Mouse (Mus musculus) myocyte (in vitro differentiated cells): ENCODE measurements at regions not wholly inside any gene's neighbourhood (a gene's known extent, or its start where the extent isn't known, plus 50 kb on each side); places are given as distances from the start of the nearest gene placed in this dataset.

Source experiments
- H3K27me3 ChIP-seq: one replicate; pipeline ENCODE4 v1.6.1; 2011; ENCODE audit not compliant: control insufficient read depth, insufficient read depth, insufficient read length
- H3K36me3 ChIP-seq: one replicate; pipeline ENCODE4 v1.6.1; 2011; ENCODE audit not compliant: control insufficient read depth, insufficient read depth
- H3K4me2 ChIP-seq: one replicate; pipeline ENCODE4 v1.6.1; 2011; ENCODE audit warnings: low read depth, control low read depth
- H3K4me3 ChIP-seq: one replicate; pipeline ENCODE4 v1.5.1; 2011; ENCODE audit warnings: mild to moderate bottlenecking, control low read depth, moderate library complexity
- H3K79me2 ChIP-seq: one replicate; pipeline ENCODE4 v1.6.1; 2011; ENCODE audit not compliant: control insufficient read depth, insufficient read depth
- H3ac ChIP-seq: one replicate; pipeline ENCODE4 v1.6.1; 2011; ENCODE audit not compliant: control insufficient read depth, insufficient read length
- CEBPB ChIP-seq: IDR thresholded peaks from 2 replicates; pipeline ENCODE4 v1.6.1; 2011; ENCODE audit warnings: mild to moderate bottlenecking, moderate library complexity; ENCODE audit not compliant: poor library complexity, insufficient read depth, severe bottlenecking
- E2F4 ChIP-seq: IDR thresholded peaks from one replicate; pipeline ENCODE4 v1.6.1; 2011; ENCODE audit warnings: mild to moderate bottlenecking, control low read depth, moderate library complexity; ENCODE audit not compliant: insufficient read depth
- MAX ChIP-seq: IDR thresholded peaks from one replicate; pipeline ENCODE4 v1.6.1; 2011; ENCODE audit warnings: low read depth, mild to moderate bottlenecking, control low read depth
- MYOD1 ChIP-seq, 3 experiments: IDR thresholded peaks; one replicate each; pipeline ENCODE4 v1.6.1; 2011; ENCODE audit warnings: control low read depth in 2 of 3, low read depth in 2 of 3, mild to moderate bottlenecking in 2 of 3, moderate library complexity in 1 of 3; ENCODE audit not compliant: insufficient read length in 2 of 3, control insufficient read depth in 1 of 3
- MYOG ChIP-seq, 3 experiments: IDR thresholded peaks; one replicate each; pipeline ENCODE4 v1.6.1; 2011; ENCODE audit warnings: control low read depth in 2 of 3, low read depth in 2 of 3, mild to moderate bottlenecking in 2 of 3; ENCODE audit not compliant: insufficient read length in 2 of 3, control insufficient read depth in 1 of 3, insufficient read depth in 1 of 3
- POLR2A ChIP-seq: IDR thresholded peaks from one replicate; pipeline ENCODE4 v1.6.1; 2011; ENCODE audit warnings: low read depth, mild to moderate bottlenecking, control low read depth, moderate library complexity; ENCODE audit not compliant: insufficient read length
- POLR2AphosphoS2 ChIP-seq: IDR thresholded peaks from one replicate; pipeline ENCODE4 v1.6.1; 2011; ENCODE audit warnings: low read depth, control low read depth; ENCODE audit not compliant: insufficient read length
- REST ChIP-seq: IDR thresholded peaks from one replicate; pipeline ENCODE4 v1.6.1; 2011; ENCODE audit warnings: mild to moderate bottlenecking, control low read depth, moderate library complexity; ENCODE audit not compliant: insufficient read depth, insufficient read length
- SRF ChIP-seq: IDR thresholded peaks from one replicate; pipeline ENCODE4 v1.6.1; 2011; ENCODE audit warnings: low read depth; ENCODE audit not compliant: control insufficient read depth, insufficient read length
- TCF12 ChIP-seq: IDR thresholded peaks from one replicate; pipeline ENCODE4 v1.6.1; 2011; ENCODE audit warnings: mild to moderate bottlenecking, control low read depth; ENCODE audit not compliant: poor library complexity, insufficient read depth, severe bottlenecking
- TCF3 ChIP-seq: IDR thresholded peaks from one replicate; pipeline ENCODE4 v1.6.1; 2011; ENCODE audit warnings: low read depth, control low read depth; ENCODE audit not compliant: insufficient read length
- USF1 ChIP-seq: IDR thresholded peaks from one replicate; pipeline ENCODE4 v1.6.1; 2011; ENCODE audit warnings: low read depth, mild to moderate bottlenecking, control low read depth, moderate library complexity

GRCm38 (mm10) chr17:9882639-9883226 lies 213.2 kb upstream of the Pabpc6 start:
- H3K4me3 ChIP-seq, result no peak overlapping the region

GRCm38 (mm10) chr17:9879556-9880206 lies 210.2 kb upstream of the Pabpc6 start:
- Histone ChIP-seq H3K4me3 (no peak overlapping the region), H3K79me2 (no peaks in the 10 kb centered on the region), H3K27me3 (no peaks in the 10 kb centered on the region), H3K4me2 (no peak overlapping the region), H3K36me3 (no peaks in the 10 kb centered on the region), H3ac (no peak overlapping the region)
- TF ChIP-seq USF1 (no peak), TCF12 (no peak), CEBPB (no peak), MYOD1 (IDR thresholded peaks at IDR 0.05; ENCODE audit: control insufficient read depth in 1 of 3, insufficient read length in 2 of 3, low read depth in 2 of 3) (no peak), TCF3 (no peak), MAX (no peak), SRF (no peak), POLR2A (no peak), MYOG (IDR thresholded peaks at IDR 0.05; ENCODE audit: control insufficient read depth in 1 of 3, insufficient read depth in 1 of 3, insufficient read length in 2 of 3, low read depth in 2 of 3) (no peak), POLR2AphosphoS2 (no peak), E2F4 (no peak), REST (no peak)

More at GRCm38 (mm10) chr17:9882639-9883226, 213.2 kb upstream of the Pabpc6 start:
- H3K79me2 ChIP-seq, result no peaks in the 10 kb centered on the region
- TF ChIP-seq REST (no peak), POLR2AphosphoS2 (no peak), E2F4 (no peak), TCF12 (no peak), POLR2A (no peak), MYOG (IDR thresholded peaks at IDR 0.05; ENCODE audit: control insufficient read depth in 1 of 3, insufficient read depth in 1 of 3, insufficient read length in 2 of 3, low read depth in 2 of 3) (no peak), TCF3 (no peak), MYOD1 (IDR thresholded peaks at IDR 0.05; ENCODE audit: control insufficient read depth in 1 of 3, insufficient read length in 2 of 3, low read depth in 2 of 3) (no peak), CEBPB (no peak)
- H3K27me3 ChIP-seq, result no peaks in the 10 kb centered on the region
- H3K4me2 ChIP-seq, result no peak overlapping the region
- no peak overlapping the region for H3ac ChIP-seq
- no peaks in the 10 kb centered on the region for H3K36me3 ChIP-seq

- no peaks in the 10 kb centered on the region for H3K36me3 ChIP-seq
- no peak overlapping the region for H3K4me2 ChIP-seq
- no peak overlapping the region for H3ac ChIP-seq
- no peak overlapping the region for H3K4me3 ChIP-seq
- no peaks in the 10 kb centered on the region for H3K79me2 ChIP-seq
- no peak for TF ChIP-seq MAX
- no peak for TF ChIP-seq CEBPB
- TF ChIP-seq REST, result no peak
- TF ChIP-seq MYOG (IDR thresholded peaks at IDR 0.05; ENCODE audit: control insufficient read depth in 1 of 3, insufficient read depth in 1 of 3, insufficient read length in 2 of 3, low read depth in 2 of 3), result no peak
- TF ChIP-seq E2F4, result no peak
- TF ChIP-seq MYOD1 (IDR thresholded peaks at IDR 0.05; ENCODE audit: control insufficient read depth in 1 of 3, insufficient read length in 2 of 3, low read depth in 2 of 3), result no peak
- no peak for TF ChIP-seq POLR2AphosphoS2
- no peak for TF ChIP-seq SRF
- TF ChIP-seq TCF3, result no peak
- no peaks in the 10 kb centered on the region for H3K27me3 ChIP-seq
Observed at GRCm38 (mm10) chr17:9873695-9874094, 204.2 kb upstream of the Pabpc6 start.

GRCm38 (mm10) chr17:9870237-9870636 lies 200.7 kb upstream of the Pabpc6 start:
- H3K79me2 ChIP-seq, result no peaks in the 10 kb centered on the region
- no peaks in the 10 kb centered on the region for H3K27me3 ChIP-seq
- no peak overlapping the region for H3ac ChIP-seq
- no peak overlapping the region for H3K4me2 ChIP-seq
- TF ChIP-seq POLR2A (no peak), REST (no peak), CEBPB (no peak), MYOG (IDR thresholded peaks at IDR 0.05; ENCODE audit: control insufficient read depth in 1 of 3, insufficient read depth in 1 of 3, insufficient read length in 2 of 3, low read depth in 2 of 3) (no peak), TCF12 (no peak), MYOD1 (IDR thresholded peaks at IDR 0.05; ENCODE audit: control insufficient read depth in 1 of 3, insufficient read length in 2 of 3, low read depth in 2 of 3) (no peak), MAX (no peak), POLR2AphosphoS2 (no peak), TCF3 (no peak), USF1 (no peak), SRF (no peak), E2F4 (no peak)
- no peaks in the 10 kb centered on the region for H3K36me3 ChIP-seq
- no peak overlapping the region for H3K4me3 ChIP-seq
